Mouse (Mus musculus): ENCODE measurements around the gene Gatad2b.

GRCm38 (mm10) chr3:90268190-90268589, 24.8 kb upstream of the Gatad2b start:
- TF ChIP-seq CTCF (IDR thresholded peaks at IDR 0.05; ENCODE audit: low read depth) (no peak), EP300 (IDR thresholded peaks at IDR 0.05; ENCODE audit: low read depth) (no peak)

Measured in heart, postnatal 0 days (tissue).